Mouse (Mus musculus) hindbrain, embryonic 14.5 days (tissue): ENCODE data around the gene Sema4f. TPM values are rescaled to one million over a fixed set of nuclear protein-coding genes. Genes with fewer than 3 reads are reported as not detected.
A peak's percentile ranks its signal among the peaks of the same experiment; 100 is the strongest.

ENCODE experiments used
- ATAC-seq: fragments of 200-750 bp; cut with Nextera tagmentation; 2 replicates; pipeline ENCODE4 v1.8.0; 2017; ENCODE audit warnings: moderate number of reproducible peaks, mild to moderate bottlenecking, moderate TSS enrichment, moderate library complexity; ENCODE audit not compliant: low FRiP score
- DNase-seq: peaks from one replicate; pipeline ENCODE4 v3.0.0-alpha.2; 2015; ENCODE audit warnings: low spot score
- H3K27ac ChIP-seq: fragments of 300-500 bp; sonication (generic); 2 replicates; pipeline ENCODE4 v1.5.1; 2014; ENCODE audit warnings: mild to moderate bottlenecking, moderate library complexity
- H3K27me3 ChIP-seq: fragments of 300-500 bp; sonication (generic); 2 replicates; pipeline ENCODE4 v1.6.1; 2014; ENCODE audit warnings: mild to moderate bottlenecking, low read length, mixed read lengths; ENCODE audit not compliant: control insufficient read depth, insufficient read depth
- H3K36me3 ChIP-seq: fragments of 300-500 bp; sonication (generic); replicated peaks from 2 replicates; pipeline ENCODE4 v1.6.1; 2014; ENCODE audit not compliant: control insufficient read depth, insufficient read depth
- H3K4me1 ChIP-seq: fragments of 300-500 bp; sonication (generic); replicated peaks from 2 replicates; pipeline ENCODE4 v1.6.1; 2014; ENCODE audit warnings: antibody characterized with exemption, low read length, mixed read lengths; ENCODE audit not compliant: control insufficient read depth, insufficient read depth
- H3K4me2 ChIP-seq: fragments of 300-500 bp; sonication (generic); replicated peaks from 2 replicates; pipeline ENCODE4 v1.6.1; 2014; ENCODE audit warnings: mild to moderate bottlenecking, moderate library complexity
- H3K4me3 ChIP-seq: fragments of 300-500 bp; sonication (generic); replicated peaks from 2 replicates; pipeline ENCODE4 v1.5.1; 2014; ENCODE audit warnings: mild to moderate bottlenecking, low read length
- H3K9ac ChIP-seq: fragments of 300-500 bp; sonication (generic); 2 replicates; pipeline ENCODE4 v1.6.1; 2014
- H3K9me3 ChIP-seq: fragments of 300-500 bp; sonication (generic); 2 replicates; pipeline ENCODE4 v1.6.1; 2016; ENCODE audit warnings: low read length; ENCODE audit not compliant: control insufficient read depth
- WGBS: fragments of 180-500 bp; shearing (Covaris S2); extraction: QIAGEN DNeasy Blood & Tissue Kit; methylation state at CpG from one replicate; pipeline ENCODE4 v1.1.7; 2014; 5-methylcytosine and 5-hydroxymethylcytosine counted together
- polyA plus RNA-seq: library from polyadenylated mRNA; unstranded; fragments of >200 nt; fragmentation: Nextera tagmentation; extraction: Ambion mirVana; gene quantifications from 2 replicates; pipeline ENCODE4 v1.2.1, GENCODE M21; 2014

Gene Sema4f
- 14.0 and 14.4 TPM in 2 replicates for polyA plus RNA-seq

- Histone ChIP-seq H3K4me3 (peak within 1 kb of the TSS; percentile 69), H3K9ac (peak within 1 kb of the TSS; percentile 86), H3K36me3 (peaks cover 9% of the 10 kb centered on the region), H3K9me3 (no peaks in the 10 kb centered on the region), H3K27me3 (no peaks in the 10 kb centered on the region), H3K4me2 (peak within 1 kb of the TSS; percentile 62), H3K4me1 (no peaks in the 10 kb centered on the region), H3K27ac (peak within 1 kb of the TSS; percentile 64; the same call in 1 of the 2 replicates)
- peak; percentile 99 for ATAC-seq
- DNase-seq = peak; percentile 86
- WGBS = 1% methylated on average over 44 of the region's 44 CpGs
These were observed at the start of gene Sema4f for GRCm38 (mm10) chr6:82939167-82939912. Gene Sema4f, minus strand, starts transcription at chr6:82939769.

- ATAC-seq = no peak
- H3K4me2 ChIP-seq = no peak overlapping the region
- H3K4me3 ChIP-seq = no peak overlapping the region
- H3K4me1 ChIP-seq = no peaks in the 10 kb centered on the region
- no peaks in the 10 kb centered on the region for H3K27me3 ChIP-seq
- H3K36me3 ChIP-seq = no peaks in the 10 kb centered on the region
- WGBS = 61% methylated on average over 9 of the region's 9 CpGs
- no peak overlapping the region for H3K27ac ChIP-seq
- H3K9me3 ChIP-seq = no peaks in the 10 kb centered on the region
- H3K9ac ChIP-seq = no peak overlapping the region
- DNase-seq = no peak
These were observed 47.9 kb upstream of the Sema4f start for GRCm38 (mm10) chr6:82987411-82987971.

- Histone ChIP-seq H3K27me3 (no peaks in the 10 kb centered on the region; the same call in 1 of the 2 replicates), H3K27ac (no peak overlapping the region), H3K9me3 (no peaks in the 10 kb centered on the region), H3K4me2 (no peak overlapping the region), H3K4me3 (no peak overlapping the region), H3K4me1 (no peaks in the 10 kb centered on the region), H3K36me3 (no peaks in the 10 kb centered on the region), H3K9ac (no peak overlapping the region)
- DNase-seq (peak; percentile 87), ATAC-seq (peak; percentile 77; the same call in 1 of the 2 replicates)
- WGBS = 15% methylated on average over 5 of the region's 5 CpGs
These were observed 31.5 kb upstream of the Sema4f start for GRCm38 (mm10) chr6:82971031-82971430.

DNA sequence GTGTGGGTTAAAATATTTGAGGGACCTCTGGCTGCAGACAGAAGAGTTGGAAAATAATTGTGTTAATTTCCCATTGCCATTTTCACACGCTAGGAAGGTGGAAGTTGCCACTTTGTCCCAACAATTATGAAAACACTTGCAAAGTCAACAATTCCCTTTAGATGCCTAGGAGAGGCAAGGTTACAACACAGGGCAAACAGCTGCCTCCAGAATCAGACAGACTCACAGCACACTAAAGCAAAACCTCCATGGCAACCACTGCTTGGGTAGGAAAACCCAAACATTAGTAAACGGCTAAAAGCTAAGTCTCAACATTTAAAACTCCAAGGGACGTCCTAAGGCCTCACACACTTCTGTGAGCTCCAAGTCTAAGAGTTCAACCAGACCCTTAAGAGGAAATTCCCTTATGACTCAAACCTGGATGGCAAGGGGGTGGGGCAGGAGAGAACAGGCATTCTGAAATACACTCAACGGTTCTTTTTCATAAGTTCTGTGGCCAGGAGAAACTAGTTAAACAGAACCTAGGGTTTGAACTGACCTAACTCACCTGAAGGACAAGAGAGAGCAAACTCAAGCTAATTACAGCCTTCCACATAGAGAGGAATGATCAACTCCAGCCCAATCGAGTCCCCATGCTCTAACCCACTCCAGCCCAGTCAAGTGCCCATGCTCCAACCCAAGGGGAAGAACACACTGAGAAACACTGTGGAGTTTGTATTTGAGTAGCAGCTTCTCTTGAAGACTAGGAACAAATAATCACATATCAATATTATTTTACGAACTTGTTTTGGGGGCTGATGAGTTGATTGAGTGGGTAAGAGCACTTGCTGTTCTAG is 29.9 kb upstream of the Sema4f start:
- Histone ChIP-seq H3K4me1 (no peaks in the 10 kb centered on the region), H3K4me2 (no peak overlapping the region)

GRCm38 (mm10) chr6:82961664-82962063 is 22.1 kb upstream of the Sema4f start:
- no peak overlapping the region for H3K4me3 ChIP-seq
- no peak overlapping the region for H3K4me2 ChIP-seq
- H3K9me3 ChIP-seq = no peaks in the 10 kb centered on the region
- no peaks in the 10 kb centered on the region for H3K4me1 ChIP-seq
- no peaks in the 10 kb centered on the region for H3K36me3 ChIP-seq
- ATAC-seq = no peak
- no peak for DNase-seq
- H3K9ac ChIP-seq = no peak overlapping the region
- 95% methylated on average over 1 of the region's 1 CpGs for WGBS
- H3K27me3 ChIP-seq = no peaks in the 10 kb centered on the region
- H3K27ac ChIP-seq = no peak overlapping the region

More for the DNA sequence above, 29.9 kb upstream of the Sema4f start:
- ATAC-seq (no peak), DNase-seq (no peak)
- H3K4me3 ChIP-seq = no peak overlapping the region
- WGBS = 88% methylated on average over 6 of the region's 6 CpGs
- no peak overlapping the region for H3K27ac ChIP-seq
- no peaks in the 10 kb centered on the region for H3K36me3 ChIP-seq
- H3K27me3 ChIP-seq = no peaks in the 10 kb centered on the region; the same call in 1 of the 2 replicates
- no peaks in the 10 kb centered on the region for H3K9me3 ChIP-seq
- H3K9ac ChIP-seq = no peak overlapping the region

DNA sequence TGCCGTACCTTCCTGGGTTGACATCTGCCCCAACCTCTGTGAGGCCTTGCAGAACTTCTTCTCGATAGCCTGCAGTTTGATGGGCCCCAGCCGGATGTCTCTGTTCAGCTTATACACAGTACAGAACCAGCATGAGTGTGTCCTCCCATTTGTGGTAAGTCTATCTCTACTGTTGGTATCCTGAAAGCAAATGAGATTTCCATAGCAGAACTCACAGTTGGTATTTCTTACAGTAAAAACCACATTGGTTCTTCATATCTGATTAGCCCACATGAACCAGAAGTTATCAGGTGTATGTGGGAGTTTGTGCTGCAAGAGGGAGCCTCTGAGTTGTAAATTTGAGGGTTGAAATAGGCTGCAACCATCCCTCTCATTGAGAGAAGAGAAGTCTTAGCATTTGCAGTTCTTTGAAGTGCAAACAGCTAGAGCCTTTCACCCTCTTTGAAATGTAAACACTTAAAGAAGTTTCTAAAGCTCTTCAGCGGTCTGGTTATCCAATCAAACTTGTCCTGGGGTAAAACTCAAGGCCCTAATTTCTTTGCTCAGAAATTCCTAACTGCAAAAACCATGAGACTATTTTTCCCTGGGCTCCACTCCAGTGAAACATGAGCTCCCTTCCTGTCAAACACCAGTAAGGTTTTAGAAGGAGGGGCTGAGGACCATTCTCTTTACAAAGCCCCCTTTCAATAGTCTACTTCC is 17.1 kb upstream of the Sema4f start:
- Histone ChIP-seq H3K4me1 (no peaks in the 10 kb centered on the region), H3K27ac (no peak overlapping the region), H3K36me3 (no peaks in the 10 kb centered on the region), H3K27me3 (no peaks in the 10 kb centered on the region), H3K9ac (no peak overlapping the region), H3K4me2 (no peak overlapping the region), H3K9me3 (no peaks in the 10 kb centered on the region), H3K4me3 (no peak overlapping the region)
- WGBS = 61% methylated on average over 4 of the region's 4 CpGs
- ATAC-seq = no peak
- no peak for DNase-seq

DNA sequence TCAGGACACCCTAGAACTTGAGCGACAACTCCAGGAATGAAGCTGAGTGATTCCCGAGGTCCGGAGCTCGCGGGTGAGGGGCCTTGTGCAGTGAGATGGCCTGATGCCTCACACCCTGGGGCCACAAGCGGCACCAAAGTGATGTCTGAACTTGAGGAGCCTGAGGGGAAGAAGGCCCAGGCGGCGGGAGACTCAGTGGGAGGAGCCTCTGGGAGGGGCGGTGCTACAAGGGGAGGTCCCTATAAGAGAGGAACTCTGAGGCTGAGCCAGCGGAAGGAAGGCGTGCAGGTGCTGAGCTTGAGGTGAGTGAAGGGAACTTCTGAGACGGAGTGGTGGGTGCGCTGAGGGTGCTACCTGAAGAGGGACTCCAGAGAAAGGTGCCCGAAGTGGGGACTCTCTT is 7.1 kb upstream of the Sema4f start, which contains the start of gene M1ap:
TSS of gene M1ap (plus strand) at position 252 of the 400 bp plus-strand sequence.
- DNase-seq (no peak), ATAC-seq (no peak)
- H3K4me3 ChIP-seq = no peak within 1 kb of the TSS
- no peak within 1 kb of the TSS for H3K9ac ChIP-seq
- H3K4me2 ChIP-seq = no peak within 1 kb of the TSS
- H3K9me3 ChIP-seq = no peaks in the 10 kb centered on the region
- H3K4me1 ChIP-seq = no peaks in the 10 kb centered on the region
- H3K36me3 ChIP-seq = no peaks in the 10 kb centered on the region
- H3K27me3 ChIP-seq = no peaks in the 10 kb centered on the region
- no peak within 1 kb of the TSS for H3K27ac ChIP-seq
- 68% methylated on average over 14 of the region's 14 CpGs for WGBS

GRCm38 (mm10) chr6:82945750-82946149 is 6.2 kb upstream of the Sema4f start:
- Histone ChIP-seq H3K36me3 (no peaks in the 10 kb centered on the region), H3K4me3 (no peak overlapping the region), H3K4me1 (no peaks in the 10 kb centered on the region), H3K27me3 (no peaks in the 10 kb centered on the region), H3K27ac (no peak overlapping the region), H3K9ac (no peak overlapping the region), H3K4me2 (no peak overlapping the region), H3K9me3 (no peaks in the 10 kb centered on the region)
- DNase-seq = no peak
- 57% methylated on average over 6 of the region's 6 CpGs for WGBS
- no peak for ATAC-seq
